Mouse (Mus musculus) midbrain, embryonic 16.5 days (tissue): ENCODE data around the gene Olfr187. TPM values are rescaled to one million over a fixed set of nuclear protein-coding genes. Genes with fewer than 3 reads are reported as not detected.

Source experiments
- ATAC-seq: fragments of 200-750 bp; cut with Nextera tagmentation; 2 replicates; pipeline ENCODE4 v1.8.0; 2017; ENCODE audit warnings: moderate TSS enrichment
- H3K27ac ChIP-seq: fragments of 300-500 bp; sonication (generic); 2 replicates; pipeline ENCODE4 v1.5.1; 2014; ENCODE audit warnings: mild to moderate bottlenecking, low read length, mixed read lengths
- H3K27me3 ChIP-seq: fragments of 300-500 bp; sonication (generic); 2 replicates; pipeline ENCODE4 v1.6.1; 2014; ENCODE audit warnings: low read depth, low read length, mixed read lengths; ENCODE audit not compliant: control insufficient read depth, insufficient read depth
- H3K36me3 ChIP-seq: fragments of 300-500 bp; sonication (generic); 2 replicates; pipeline ENCODE4 v1.6.1; 2014; ENCODE audit warnings: mild to moderate bottlenecking, low read length, moderate library complexity, mixed read lengths; ENCODE audit not compliant: control insufficient read depth, insufficient read depth
- H3K4me1 ChIP-seq: fragments of 300-500 bp; sonication (generic); 2 replicates; pipeline ENCODE4 v1.6.1; 2014; ENCODE audit warnings: mild to moderate bottlenecking, low read length, mixed read lengths; ENCODE audit not compliant: control insufficient read depth, insufficient read depth
- H3K4me2 ChIP-seq: fragments of 300-500 bp; sonication (generic); 2 replicates; pipeline ENCODE4 v1.6.1; 2014; ENCODE audit warnings: mild to moderate bottlenecking, low read length, mixed read lengths
- H3K4me3 ChIP-seq: fragments of 300-500 bp; sonication (generic); 2 replicates; pipeline ENCODE4 v1.5.1; 2014; ENCODE audit warnings: low read depth, mild to moderate bottlenecking, low read length, moderate library complexity, mixed read lengths
- H3K9ac ChIP-seq: fragments of 300-500 bp; sonication (generic); 2 replicates; pipeline ENCODE4 v1.6.1; 2014; ENCODE audit warnings: low read depth, low read length, mixed read lengths
- H3K9me3 ChIP-seq: fragments of 300-500 bp; sonication (generic); replicated peaks from 2 replicates; pipeline ENCODE4 v1.6.1; 2014; ENCODE audit warnings: mild to moderate bottlenecking, low read length, mixed read lengths; ENCODE audit not compliant: control insufficient read depth, poor library complexity, severe bottlenecking
- WGBS: fragments of 180-500 bp; shearing (Covaris S2); extraction: QIAGEN DNeasy Blood & Tissue Kit; methylation state at CpG from one replicate; pipeline ENCODE4 v1.1.7; 2014; 5-methylcytosine and 5-hydroxymethylcytosine counted together
- polyA plus RNA-seq: library from polyadenylated mRNA; unstranded; fragments of >200 nt; fragmentation: Nextera tagmentation; extraction: Ambion mirVana; gene quantifications from 2 replicates; pipeline ENCODE4 v1.2.1, GENCODE M21; 2015

Olfr187 gene
- polyA plus RNA-seq, 1 experiment from 2014 or later, result not detected

GRCm38 (mm10) chr16:59030191-59030590 is 9.4 kb downstream of the Olfr187 start, which contains the start of gene Olfr186:
Gene Olfr186 (minus strand): TSS chr16:59030291.
- no peak for ATAC-seq
- Histone ChIP-seq H3K36me3 (no peaks in the 10 kb centered on the region), H3K4me1 (no peaks in the 10 kb centered on the region), H3K27me3 (no peaks in the 10 kb centered on the region), H3K4me2 (no peak within 1 kb of the TSS), H3K9me3 (no peaks in the 10 kb centered on the region), H3K4me3 (no peak within 1 kb of the TSS), H3K27ac (no peak within 1 kb of the TSS), H3K9ac (no peak within 1 kb of the TSS)
- 94% methylated on average over 4 of the region's 4 CpGs for WGBS

GRCm38 (mm10) chr16:59013357-59014018 is 26.1 kb downstream of the Olfr187 start:
- no peak overlapping the region for H3K27ac ChIP-seq
- no peaks in the 10 kb centered on the region for H3K9me3 ChIP-seq
- H3K4me1 ChIP-seq, result no peaks in the 10 kb centered on the region
- H3K4me3 ChIP-seq, result no peak overlapping the region
- no peak overlapping the region for H3K4me2 ChIP-seq
- no peak overlapping the region for H3K9ac ChIP-seq
- H3K36me3 ChIP-seq, result no peaks in the 10 kb centered on the region
- no peak for ATAC-seq
- 63% methylated on average over 2 of the region's 2 CpGs for WGBS
- no peaks in the 10 kb centered on the region for H3K27me3 ChIP-seq

DNA sequence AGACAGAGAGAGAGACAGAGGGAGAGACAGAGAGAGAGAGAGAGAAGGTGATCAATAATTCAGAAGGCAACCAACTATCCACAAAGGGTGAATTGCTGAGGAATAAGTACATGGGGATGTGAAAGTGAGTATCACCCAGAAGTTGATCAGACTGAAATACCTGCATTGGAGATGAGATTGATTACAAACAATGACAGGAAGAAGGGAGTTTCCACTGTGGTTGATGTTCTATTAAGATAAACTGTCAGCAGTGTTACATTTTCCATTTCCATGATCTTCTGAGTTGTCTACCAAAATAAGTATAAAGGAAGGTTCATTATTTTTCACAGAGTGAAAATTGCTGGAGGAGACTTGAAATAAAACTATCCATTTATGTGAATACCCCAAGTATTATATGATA is 32.4 kb downstream of the Olfr187 start:
- H3K9ac ChIP-seq, result no peak overlapping the region
- H3K4me2 ChIP-seq, result no peak overlapping the region
- H3K27ac ChIP-seq, result no peak overlapping the region
- no peaks in the 10 kb centered on the region for H3K27me3 ChIP-seq
- H3K36me3 ChIP-seq, result no peaks in the 10 kb centered on the region
- H3K9me3 ChIP-seq, result no peaks in the 10 kb centered on the region
- no peaks in the 10 kb centered on the region for H3K4me1 ChIP-seq
- no peak overlapping the region for H3K4me3 ChIP-seq
- no peak for ATAC-seq

GRCm38 (mm10) chr16:58995057-58995456 is 44.5 kb downstream of the Olfr187 start, which contains the start of gene Olfr183:
Gene Olfr183 (plus strand): TSS chr16:58995357.
- 91% methylated on average over 2 of the region's 2 CpGs for WGBS
- H3K9me3 ChIP-seq, result no peaks in the 10 kb centered on the region
- ATAC-seq, result no peak

More at GRCm38 (mm10) chr16:58995057-58995456, 44.5 kb downstream of the Olfr187 start, which contains the start of gene Olfr183:
- Histone ChIP-seq H3K4me2 (no peak within 1 kb of the TSS), H3K36me3 (no peaks in the 10 kb centered on the region), H3K4me1 (no peaks in the 10 kb centered on the region), H3K4me3 (no peak within 1 kb of the TSS), H3K27me3 (no peaks in the 10 kb centered on the region), H3K27ac (no peak within 1 kb of the TSS), H3K9ac (no peak within 1 kb of the TSS)

Other genes starting within 250 kb of the Olfr187 start
- not detected in 2 replicates for gene Olfr173, start 239.5 kb downstream of the Olfr187 start, polyA plus RNA-seq
- gene Olfr175-ps1, start 213.0 kb downstream of the Olfr187 start, polyA plus RNA-seq, result not detected in 2 replicates
- not detected in 2 replicates for gene Olfr177, start 165.0 kb downstream of the Olfr187 start, polyA plus RNA-seq
- gene Olfr178, start 147.7 kb downstream of the Olfr187 start, polyA plus RNA-seq, result not detected in 2 replicates
- not detected in 2 replicates for gene Olfr181, start 111.0 kb downstream of the Olfr187 start, polyA plus RNA-seq
- not detected in 2 replicates for gene Olfr180, start 110.4 kb downstream of the Olfr187 start, polyA plus RNA-seq
- not detected in 2 replicates for gene Olfr183, start 44.4 kb downstream of the Olfr187 start, polyA plus RNA-seq
- not detected in 2 replicates for gene Olfr186, start 9.5 kb downstream of the Olfr187 start, polyA plus RNA-seq
- gene Olfr190, start 38.2 kb upstream of the Olfr187 start, polyA plus RNA-seq, result not detected in 2 replicates
- gene Olfr191, start 50.1 kb upstream of the Olfr187 start, polyA plus RNA-seq, result not detected in 2 replicates
- gene Olfr193, start 72.1 kb upstream of the Olfr187 start, polyA plus RNA-seq, result not detected in 2 replicates
- gene Olfr194, start 81.3 kb upstream of the Olfr187 start, polyA plus RNA-seq, result not detected in 2 replicates
- gene Olfr195, start 107.3 kb upstream of the Olfr187 start, polyA plus RNA-seq, result not detected in 2 replicates
- not detected in 2 replicates for gene Olfr196, start 130.7 kb upstream of the Olfr187 start, polyA plus RNA-seq
- not detected in 2 replicates for gene Olfr198, start 163.8 kb upstream of the Olfr187 start, polyA plus RNA-seq
- gene Olfr199, start 180.0 kb upstream of the Olfr187 start, polyA plus RNA-seq, result not detected in 2 replicates
- gene Olfr201, start 232.9 kb upstream of the Olfr187 start, polyA plus RNA-seq, result not detected in 2 replicates
- gene Olfr202, start 247.0 kb upstream of the Olfr187 start, polyA plus RNA-seq, result not detected in 2 replicates